Mouse (Mus musculus) midbrain, embryonic 16.5 days (tissue): Measurements from ENCODE around the gene Gm3285. TPM values are rescaled to one million over a fixed set of nuclear protein-coding genes. Genes with fewer than 3 reads are reported as not detected.
A peak's percentile ranks its signal among the peaks of the same experiment; 100 is the strongest.

Experiments
- ATAC-seq: fragments of 200-750 bp; cut with Nextera tagmentation; 2 replicates; pipeline ENCODE4 v1.8.0; 2017; ENCODE audit warnings: moderate TSS enrichment
- H3K27ac ChIP-seq: fragments of 300-500 bp; sonication (generic); 2 replicates; pipeline ENCODE4 v1.5.1; 2014; ENCODE audit warnings: mild to moderate bottlenecking, low read length, mixed read lengths
- H3K27me3 ChIP-seq: fragments of 300-500 bp; sonication (generic); 2 replicates; pipeline ENCODE4 v1.6.1; 2014; ENCODE audit warnings: low read depth, low read length, mixed read lengths; ENCODE audit not compliant: control insufficient read depth, insufficient read depth
- H3K36me3 ChIP-seq: fragments of 300-500 bp; sonication (generic); 2 replicates; pipeline ENCODE4 v1.6.1; 2014; ENCODE audit warnings: mild to moderate bottlenecking, low read length, moderate library complexity, mixed read lengths; ENCODE audit not compliant: control insufficient read depth, insufficient read depth
- H3K4me1 ChIP-seq: fragments of 300-500 bp; sonication (generic); 2 replicates; pipeline ENCODE4 v1.6.1; 2014; ENCODE audit warnings: mild to moderate bottlenecking, low read length, mixed read lengths; ENCODE audit not compliant: control insufficient read depth, insufficient read depth
- H3K4me2 ChIP-seq: fragments of 300-500 bp; sonication (generic); 2 replicates; pipeline ENCODE4 v1.6.1; 2014; ENCODE audit warnings: mild to moderate bottlenecking, low read length, mixed read lengths
- H3K4me3 ChIP-seq: fragments of 300-500 bp; sonication (generic); 2 replicates; pipeline ENCODE4 v1.5.1; 2014; ENCODE audit warnings: low read depth, mild to moderate bottlenecking, low read length, moderate library complexity, mixed read lengths
- H3K9ac ChIP-seq: fragments of 300-500 bp; sonication (generic); 2 replicates; pipeline ENCODE4 v1.6.1; 2014; ENCODE audit warnings: low read depth, low read length, mixed read lengths
- H3K9me3 ChIP-seq: fragments of 300-500 bp; sonication (generic); replicated peaks from 2 replicates; pipeline ENCODE4 v1.6.1; 2014; ENCODE audit warnings: mild to moderate bottlenecking, low read length, mixed read lengths; ENCODE audit not compliant: control insufficient read depth, poor library complexity, severe bottlenecking
- WGBS: fragments of 180-500 bp; shearing (Covaris S2); extraction: QIAGEN DNeasy Blood & Tissue Kit; methylation state at CpG from one replicate; pipeline ENCODE4 v1.1.7; 2014; 5-methylcytosine and 5-hydroxymethylcytosine counted together
- polyA plus RNA-seq: library from polyadenylated mRNA; unstranded; fragments of >200 nt; fragmentation: Nextera tagmentation; extraction: Ambion mirVana; gene quantifications from 2 replicates; pipeline ENCODE4 v1.2.1, GENCODE M21; 2015

The Gm3285 gene
- polyA plus RNA-seq, 1 experiment from 2014 or later, result not detected

- Histone ChIP-seq H3K9ac (peak overlapping the region; percentile 86), H3K4me1 (peaks cover 19% of the 10 kb centered on the region), H3K4me3 (peak overlapping the region; percentile 73), H3K27me3 (no peaks in the 10 kb centered on the region), H3K4me2 (peak overlapping the region; percentile 74), H3K36me3 (peaks cover 6% of the 10 kb centered on the region; the same call in 1 of the 2 replicates), H3K9me3 (no peaks in the 10 kb centered on the region), H3K27ac (peak overlapping the region; percentile 82)
- whole genome bisulfite sequencing, result 4% methylated on average over 32 of the region's 35 CpGs
- peak; percentile 89 for ATAC-seq
Observed at GRCm38 (mm10) chr10:77902894-77903715, 41.3 kb downstream of the Gm3285 start.

Other genes starting within 250 kb of the Gm3285 start
- gene Ube2g2, start 239.7 kb upstream of the Gm3285 start, polyA plus RNA-seq, result 80.9 and 81.8 TPM in 2 replicates
- 1.3 and 1.6 TPM in 2 replicates for gene Tspear, start 175.4 kb upstream of the Gm3285 start, polyA plus RNA-seq
- gene Gm19402, start 171.2 kb upstream of the Gm3285 start, polyA plus RNA-seq, result not detected in 2 replicates
- not detected in 2 replicates for gene Gm9508, start 164.7 kb upstream of the Gm3285 start, polyA plus RNA-seq
- not detected in 2 replicates for gene Gm10272, start 155.3 kb upstream of the Gm3285 start, polyA plus RNA-seq
- gene Gm10024, start 150.5 kb upstream of the Gm3285 start, polyA plus RNA-seq, result not detected in 2 replicates
- gene Gm10142, start 146.2 kb upstream of the Gm3285 start, polyA plus RNA-seq, result not detected in 2 replicates
- not detected in 2 replicates for gene Krtap12-1, start 141.4 kb upstream of the Gm3285 start, polyA plus RNA-seq
- not detected in 2 replicates for gene Gm10100, start 135.5 kb upstream of the Gm3285 start, polyA plus RNA-seq
- not detected in 2 replicates for gene Gm18596, start 119.3 kb upstream of the Gm3285 start, polyA plus RNA-seq
- gene Gm9736, start 110.6 kb upstream of the Gm3285 start, polyA plus RNA-seq, result not detected in 2 replicates
- not detected in 2 replicates for gene Gm3233, start 102.3 kb upstream of the Gm3285 start, polyA plus RNA-seq
- not detected in 2 replicates for gene Gm3238, start 90.7 kb upstream of the Gm3285 start, polyA plus RNA-seq
- not detected in 2 replicates for gene Gm7138, start 85.0 kb upstream of the Gm3285 start, polyA plus RNA-seq
- not detected in 2 replicates for gene Gm3250, start 79.4 kb upstream of the Gm3285 start, polyA plus RNA-seq
- not detected in 2 replicates for gene Gm7137, start 73.8 kb upstream of the Gm3285 start, polyA plus RNA-seq
- gene Gm9639, start 66.9 kb upstream of the Gm3285 start, polyA plus RNA-seq, result not detected in 2 replicates
- gene Gm19668, start 62.8 kb upstream of the Gm3285 start, polyA plus RNA-seq, result not detected in 2 replicates
- not detected in 2 replicates for gene Gm9507, start 50.1 kb upstream of the Gm3285 start, polyA plus RNA-seq
- not detected in 2 replicates for gene Gm2696, start 47.3 kb upstream of the Gm3285 start, polyA plus RNA-seq
- gene Krtap10-4, start 34.9 kb upstream of the Gm3285 start, polyA plus RNA-seq, result not detected in 2 replicates
- gene Krtap10-10, start 26.0 kb upstream of the Gm3285 start, polyA plus RNA-seq, result not detected in 2 replicates
- gene Gm36176, start 15.2 kb upstream of the Gm3285 start, polyA plus RNA-seq, result not detected in 2 replicates
- gene Gm10318, start 9.1 kb upstream of the Gm3285 start, polyA plus RNA-seq, result not detected in 2 replicates
- gene Lrrc3, start 40.6 kb downstream of the Gm3285 start, polyA plus RNA-seq, result 25.4 and 28.7 TPM in 2 replicates
- 6.3 and 6.4 TPM in 2 replicates for gene Trpm2, start 108.6 kb downstream of the Gm3285 start, polyA plus RNA-seq
- 47.9 and 48.1 TPM in 2 replicates for gene 1810043G02Rik, start 116.5 kb downstream of the Gm3285 start, polyA plus RNA-seq
- gene Pfkl, start 148.1 kb downstream of the Gm3285 start, polyA plus RNA-seq, result 129 and 133 TPM in 2 replicates
- not detected in 2 replicates for gene Dnmt3l, start 180.0 kb downstream of the Gm3285 start, polyA plus RNA-seq
- gene Aire, start 181.6 kb downstream of the Gm3285 start, polyA plus RNA-seq, result 0.11 and 0.19 TPM in 2 replicates
- gene Icosl, start 207.3 kb downstream of the Gm3285 start, polyA plus RNA-seq, result 0.52 and 0.64 TPM in 2 replicates